In genomic region chr3:133234821-133235295, GRCm38 (mm10) we compare ENCODE assay signal across 14 mouse cellular contexts. TPM values are rescaled to one million over a fixed set of nuclear protein-coding genes. Genes with fewer than 3 reads are reported as not detected.
A peak's percentile ranks its signal among the peaks of the same experiment; 100 is the strongest.
DNase-seq lines count a peak whose midpoint lies in the region; ATAC-seq lines count a peak whose summit lies in the region.
"Had no signal": no experiment of that assay in that cellular context is flagged by ENCODE, and none has a peak within 500 bp of the region (broad histone marks: within the 10 kb centered on the region; RNA-seq: fewer than 3 reads in every experiment).

Gene Arhgef38, minus strand, starts transcription at chr3:133234949.

- no peaks in the 10 kb centered on the region for H3K9me3 ChIP-seq in midbrain, embryonic 12.5 days
- no peaks in the 10 kb centered on the region for H3K9me3 ChIP-seq in midbrain, embryonic 10.5 days (replicated peaks)
- no peaks in the 10 kb centered on the region for H3K9me3 ChIP-seq in intestine, embryonic 15.5 days
- no peaks in the 10 kb centered on the region for H3K9me3 ChIP-seq in neural tube, embryonic 15.5 days (replicated peaks)
- H3K9me3 ChIP-seq: heart, embryonic 13.5 days had no signal

- H3K27ac ChIP-seq in midbrain, embryonic 12.5 days (replicated peaks), result no peak within 1 kb of the TSS
- no peak within 1 kb of the TSS for H3K27ac ChIP-seq in midbrain, embryonic 10.5 days (replicated peaks)
- H3K27ac ChIP-seq in intestine, embryonic 15.5 days, result peak within 1 kb of the TSS; percentile 71
- no peak within 1 kb of the TSS for H3K27ac ChIP-seq in neural tube, embryonic 15.5 days (replicated peaks)
- H3K27ac ChIP-seq: heart, embryonic 13.5 days had no signal

- no peak for DNase-seq in midbrain, embryonic 10.5 days (ENCODE audit: low spot score)
- DNase-seq in kidney, postnatal 4 days, result peak; percentile 57 to 74
- DNase-seq in cerebellum, adult 18-20 months, result no peak
- no peak for DNase-seq in thymus, postnatal 4 days
- DNase-seq in right cerebral cortex, postnatal 10 days (ENCODE audit: low spot score in 2 of 2), result no peak
- DNase-seq: adrenal gland, postnatal 14 days; cerebellum, postnatal 25 days; forebrain, postnatal 0 days; spleen, adult 18-20 months had no signal

- no peaks in the 10 kb centered on the region for H3K36me3 ChIP-seq in midbrain, embryonic 12.5 days
- H3K36me3 ChIP-seq in midbrain, embryonic 10.5 days, result no peaks in the 10 kb centered on the region
- H3K36me3 ChIP-seq in intestine, embryonic 15.5 days, result no peaks in the 10 kb centered on the region
- no peaks in the 10 kb centered on the region for H3K36me3 ChIP-seq in neural tube, embryonic 15.5 days
- H3K36me3 ChIP-seq: heart, embryonic 13.5 days had no signal

- no peak within 1 kb of the TSS for H3K4me3 ChIP-seq in midbrain, embryonic 12.5 days
- no peak within 1 kb of the TSS for H3K4me3 ChIP-seq in midbrain, embryonic 10.5 days
- peak within 1 kb of the TSS; percentile 32 for H3K4me3 ChIP-seq in intestine, embryonic 15.5 days (replicated peaks)
- no peak within 1 kb of the TSS for H3K4me3 ChIP-seq in neural tube, embryonic 15.5 days (replicated peaks)
- H3K4me3 ChIP-seq: heart, embryonic 13.5 days had no signal

- peak; percentile 9; the same call in 1 of the 2 replicates for ATAC-seq in midbrain, embryonic 12.5 days (ENCODE audit: low FRiP score, low read depth)
- peak; percentile 93 for ATAC-seq in intestine, embryonic 15.5 days
- ATAC-seq in neural tube, embryonic 15.5 days (ENCODE audit: low FRiP score), result 0 out of 2 replicates have a peak, but pooled peaks have one; percentile 41
- ATAC-seq: forebrain, postnatal 0 days had no signal

- WGBS in midbrain, embryonic 12.5 days, result 56% methylated on average over 11 of the region's 12 CpGs
- WGBS in midbrain, embryonic 10.5 days, result 54% methylated on average over 12 of the region's 12 CpGs
- 48% methylated on average over 11 of the region's 12 CpGs for WGBS in intestine, embryonic 15.5 days
- WGBS in neural tube, embryonic 15.5 days, result 65% methylated on average over 11 of the region's 12 CpGs

- no peaks in the 10 kb centered on the region for H3K27me3 ChIP-seq in midbrain, embryonic 12.5 days
- H3K27me3 ChIP-seq in midbrain, embryonic 10.5 days (ENCODE audit: low read depth, poor library complexity, severe bottlenecking), result no peaks in the 10 kb centered on the region
- H3K27me3 ChIP-seq in intestine, embryonic 15.5 days (replicated peaks), result no peaks in the 10 kb centered on the region
- H3K27me3 ChIP-seq in neural tube, embryonic 15.5 days (replicated peaks), result no peaks in the 10 kb centered on the region

- H3K4me2 ChIP-seq in midbrain, embryonic 12.5 days (replicated peaks), result no peak within 1 kb of the TSS
- H3K4me2 ChIP-seq in intestine, embryonic 15.5 days (replicated peaks), result peak within 1 kb of the TSS; percentile 46
- no peak within 1 kb of the TSS for H3K4me2 ChIP-seq in neural tube, embryonic 15.5 days
- H3K4me2 ChIP-seq: heart, embryonic 13.5 days had no signal

- no peaks in the 10 kb centered on the region for H3K4me1 ChIP-seq in midbrain, embryonic 12.5 days
- H3K4me1 ChIP-seq in midbrain, embryonic 10.5 days, result 0 out of 2 replicates have a peak, but pooled peaks cover 5% of the 10 kb centered on the region
- 0 out of 2 replicates have a peak, but pooled peaks cover 2% of the 10 kb centered on the region for H3K4me1 ChIP-seq in intestine, embryonic 15.5 days (replicated peaks)
- peaks cover 3% of the 10 kb centered on the region; the same call in 1 of the 2 replicates for H3K4me1 ChIP-seq in neural tube, embryonic 15.5 days
- H3K4me1 ChIP-seq: heart, embryonic 13.5 days had no signal

- no peak within 1 kb of the TSS for H3K9ac ChIP-seq in midbrain, embryonic 12.5 days (replicated peaks)
- H3K9ac ChIP-seq in intestine, embryonic 15.5 days, result no peak within 1 kb of the TSS
- H3K9ac ChIP-seq in neural tube, embryonic 15.5 days (replicated peaks), result no peak within 1 kb of the TSS
- H3K9ac ChIP-seq: forebrain, postnatal 0 days; heart, embryonic 13.5 days had no signal

RNA-seq across cellular contexts. Expression of gene Arhgef38, which starts in this region (rescaled TPM):
- polyA plus RNA-seq in midbrain, embryonic 12.5 days (2016; fragmentation: Nextera tagmentation; extraction: Ambion mirVana), result 0.08 TPM in 1 of 2 replicates, not detected in the other
- 0.05 TPM in 1 of 2 replicates, not detected in the other for polyA plus RNA-seq in midbrain, embryonic 10.5 days (2016; fragmentation: Nextera tagmentation; extraction: Ambion mirVana)
- 2.1 and 2.7 TPM in 2 replicates for polyA plus RNA-seq in intestine, embryonic 15.5 days (2015; fragmentation: Nextera tagmentation; extraction: Ambion mirVana)
- 0.05 and 0.37 TPM in 2 replicates for polyA plus RNA-seq in neural tube, embryonic 15.5 days (2015; fragmentation: Nextera tagmentation; extraction: Ambion mirVana)
- polyA plus RNA-seq: heart, embryonic 13.5 days; liver, adult 2 months had no signal

Comparison
In these comparisons a context has a peak if more than half of its experiments do, and no peak if none do; other contexts are left out.
1. Peak in ATAC-seq in midbrain, embryonic 12.5 days; RNA of the gene not detected or under 1 TPM.
2. Peak in ATAC-seq in neural tube, embryonic 15.5 days; RNA of the gene not detected or under 1 TPM.
3. ATAC-seq: peak in every context shown above with its lines; median percentile 93 in intestine, embryonic 15.5 days; 41 in neural tube, embryonic 15.5 days; 9 in midbrain, embryonic 12.5 days.
4. DNase-seq: peak in kidney, postnatal 4 days (2 of 2); none in midbrain, embryonic 10.5 days (single experiment), cerebellum, adult 18-20 months (0 of 2), thymus, postnatal 4 days (single experiment) and right cerebral cortex, postnatal 10 days (0 of 2).